Mouse (Mus musculus) ES-Bruce4 (cell line): ENCODE data around the gene Whrn.
A peak's percentile ranks its signal among the peaks of the same experiment; 100 is the strongest.

Experiments used
- CTCF ChIP-seq: IDR thresholded peaks from one replicate; pipeline ENCODE4 v1.8.1; 2011; ENCODE audit warnings: low read depth, low read length
- EP300 ChIP-seq: IDR thresholded peaks from 2 replicates; pipeline ENCODE4 v1.6.1; 2011; ENCODE audit warnings: low read depth, low read length; ENCODE audit not compliant: insufficient read depth

GRCm38 (mm10) chr4:63480098-63480844, 15.5 kb downstream of the Whrn start:
- TF ChIP-seq CTCF (peak; percentile 68), EP300 (no peak)
